Mouse (Mus musculus) bone marrow, adult 2 months (tissue): ENCODE results near the gene Tsc22d4.

Source experiments
- CTCF ChIP-seq: fragments of 200-500 bp; IDR thresholded peaks from 2 replicates; pipeline ENCODE4 v1.5.1; 2011; ENCODE audit warnings: low read length, control low read depth; ENCODE audit not compliant: control insufficient read depth, insufficient read depth
- POLR2A ChIP-seq: fragments of 200-500 bp; IDR thresholded peaks from 2 replicates; pipeline ENCODE4 v1.6.1; 2011; ENCODE audit warnings: low read depth, mild to moderate bottlenecking, control low read depth, low read length, borderline replicate concordance; ENCODE audit not compliant: control insufficient read depth

GRCm38 (mm10) chr5:137737400-137737940 lies 8.1 kb upstream of the Tsc22d4 start:
- TF ChIP-seq CTCF (no peak), POLR2A (no peak)
